Mouse (Mus musculus): ENCODE data around the gene Gemin5. TPM values are rescaled to one million over a fixed set of nuclear protein-coding genes. Genes with fewer than 3 reads are reported as not detected.
A peak's percentile ranks its signal among the peaks of the same experiment; 100 is the strongest.
"Not testable (repeated sequence)": the region's sequence is repeated elsewhere in the genome, so short reads cannot be mapped to it uniquely, and the experiment has no call there.

The Gemin5 gene
- 27.4 and 27.7 TPM in 2 replicates for polyA plus RNA-seq (2014; fragmentation: Nextera tagmentation; extraction: Ambion mirVana)

DNA sequence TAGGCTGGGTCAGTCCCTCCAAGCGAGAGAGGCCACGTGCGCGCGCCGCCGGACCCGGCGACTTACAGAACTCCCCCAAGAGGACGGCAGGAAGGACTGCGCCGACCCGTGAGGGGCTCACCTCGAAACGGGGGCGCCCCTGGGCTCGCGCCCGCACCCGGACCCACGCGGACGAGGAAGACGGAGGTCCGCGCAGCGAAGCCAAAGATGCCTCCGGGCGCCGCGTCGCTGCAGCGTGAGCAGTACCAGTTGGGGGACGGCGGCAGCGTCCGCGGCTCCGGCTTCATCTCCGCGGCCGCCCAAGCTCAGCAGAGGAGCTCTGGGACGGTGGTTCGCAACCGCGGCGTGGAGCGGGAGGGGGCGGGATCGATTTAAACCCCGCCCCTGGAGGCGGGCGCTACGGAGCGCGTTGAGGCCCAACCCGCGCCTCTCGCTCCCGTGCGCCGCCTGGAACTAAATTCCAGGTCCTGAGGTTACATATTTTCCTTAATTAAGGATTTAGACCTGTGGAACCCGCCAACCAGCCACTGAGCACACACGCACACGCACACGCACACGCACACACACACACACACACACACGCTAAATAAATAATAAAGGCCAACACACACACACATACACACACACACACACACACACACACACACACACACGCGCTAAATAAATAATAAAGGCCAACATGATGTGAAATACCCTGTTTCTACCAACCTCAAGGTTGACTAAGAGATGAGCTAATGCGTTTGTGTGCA, at the start of gene Gemin5:
TSS of gene Gemin5 (minus strand) at position 373 of the 749 bp plus-strand sequence.
- Histone ChIP-seq H3K27me3 (ENCODE audit: control insufficient read depth, insufficient read depth, low read length) (no peaks in the 10 kb centered on the region), H3K9ac (ENCODE audit: low read length) (peak within 1 kb of the TSS; percentile 78), H3K4me1 (replicated peaks; ENCODE audit: control insufficient read depth, insufficient read depth, low read length) (no peaks in the 10 kb centered on the region), H3K4me3 (ENCODE audit: low read depth, low read length) (peak within 1 kb of the TSS; percentile 81), H3K4me2 (ENCODE audit: low read depth, low read length, severe bottlenecking) (peak within 1 kb of the TSS; percentile 45), H3K36me3 (ENCODE audit: control insufficient read depth, insufficient read depth, low read length) (peaks cover 4% of the 10 kb centered on the region; the same call in 1 of the 2 replicates), H3K9me3 (ENCODE audit: control insufficient read depth, low read length) (peaks cover 2% of the 10 kb centered on the region; the same call in 1 of the 2 replicates), H3K27ac (ENCODE audit: low read depth, low read length) (no peak within 1 kb of the TSS)
- 1% methylated on average over 71 of the region's 71 CpGs for WGBS
- ATAC-seq (replicated peaks; ENCODE audit: low FRiP score) (peak; percentile 81), DNase-seq (ENCODE audit: low spot score) (peak; percentile 94)

DNA sequence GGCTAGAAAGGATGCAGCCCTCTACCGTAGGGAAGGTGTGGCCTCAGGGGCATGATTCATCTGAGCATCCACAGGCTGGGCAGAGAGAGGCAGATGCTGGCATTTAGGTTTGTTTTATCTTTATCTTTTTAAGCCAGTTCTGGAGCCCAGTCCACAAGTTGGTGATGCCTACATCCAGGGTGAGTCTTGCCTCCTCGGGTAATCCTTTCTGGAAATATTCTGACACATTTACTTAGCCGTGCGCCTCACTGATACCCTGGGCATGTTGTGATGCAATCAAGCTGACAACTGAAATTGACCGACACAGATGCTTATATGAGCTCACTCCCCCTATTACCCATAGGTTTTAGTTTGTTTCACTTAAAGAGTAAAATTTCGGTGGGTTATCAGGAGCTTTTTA, 48.5 kb upstream of the Gemin5 start:
- H3K9ac ChIP-seq (ENCODE audit: low read length), result no peak overlapping the region
- no peak overlapping the region for H3K4me2 ChIP-seq (ENCODE audit: low read depth, low read length, severe bottlenecking)
- ATAC-seq (replicated peaks; ENCODE audit: low FRiP score) (no peak), DNase-seq (ENCODE audit: low spot score) (no peak)
- H3K4me3 ChIP-seq (ENCODE audit: low read depth, low read length), result no peak overlapping the region
- 87% methylated on average over 6 of the region's 6 CpGs for WGBS
- no peaks in the 10 kb centered on the region for H3K4me1 ChIP-seq (replicated peaks; ENCODE audit: control insufficient read depth, insufficient read depth, low read length)
- no peaks in the 10 kb centered on the region for H3K9me3 ChIP-seq (ENCODE audit: control insufficient read depth, low read length)
- H3K27me3 ChIP-seq (ENCODE audit: control insufficient read depth, insufficient read depth, low read length), result no peaks in the 10 kb centered on the region
- no peaks in the 10 kb centered on the region for H3K36me3 ChIP-seq (ENCODE audit: control insufficient read depth, insufficient read depth, low read length)
- no peak overlapping the region for H3K27ac ChIP-seq (ENCODE audit: low read depth, low read length)

DNA sequence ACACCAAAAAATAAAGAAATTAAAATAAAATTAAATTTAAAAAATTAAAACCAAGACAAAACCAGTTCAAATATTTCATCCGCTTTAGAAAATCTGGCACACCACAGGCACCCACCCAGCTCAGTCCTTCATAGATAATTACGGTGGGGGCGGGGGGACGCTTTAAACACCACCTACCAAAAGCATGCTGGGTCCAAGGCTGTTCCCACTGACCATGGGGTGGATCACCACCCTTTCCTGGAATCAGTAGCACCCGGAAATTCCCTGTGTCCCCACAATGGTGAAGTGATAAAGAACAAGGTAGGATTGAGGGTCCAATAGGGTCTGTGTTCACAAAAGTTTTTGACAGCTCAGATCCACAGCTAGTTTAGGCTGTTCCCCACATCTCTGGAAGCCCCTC, 47.5 kb upstream of the Gemin5 start:
- Histone ChIP-seq H3K4me2 (ENCODE audit: low read depth, low read length, severe bottlenecking) (no peak overlapping the region), H3K36me3 (ENCODE audit: control insufficient read depth, insufficient read depth, low read length) (no peaks in the 10 kb centered on the region), H3K4me3 (ENCODE audit: low read depth, low read length) (no peak overlapping the region), H3K27me3 (ENCODE audit: control insufficient read depth, insufficient read depth, low read length) (no peaks in the 10 kb centered on the region), H3K27ac (ENCODE audit: low read depth, low read length) (no peak overlapping the region), H3K4me1 (replicated peaks; ENCODE audit: control insufficient read depth, insufficient read depth, low read length) (no peaks in the 10 kb centered on the region; the same call in 1 of the 2 replicates), H3K9me3 (ENCODE audit: control insufficient read depth, low read length) (no peaks in the 10 kb centered on the region), H3K9ac (ENCODE audit: low read length) (no peak overlapping the region)
- DNase-seq (ENCODE audit: low spot score) (no peak), ATAC-seq (replicated peaks; ENCODE audit: low FRiP score) (no peak)
- WGBS, result 80% methylated on average over 5 of the region's 5 CpGs

DNA sequence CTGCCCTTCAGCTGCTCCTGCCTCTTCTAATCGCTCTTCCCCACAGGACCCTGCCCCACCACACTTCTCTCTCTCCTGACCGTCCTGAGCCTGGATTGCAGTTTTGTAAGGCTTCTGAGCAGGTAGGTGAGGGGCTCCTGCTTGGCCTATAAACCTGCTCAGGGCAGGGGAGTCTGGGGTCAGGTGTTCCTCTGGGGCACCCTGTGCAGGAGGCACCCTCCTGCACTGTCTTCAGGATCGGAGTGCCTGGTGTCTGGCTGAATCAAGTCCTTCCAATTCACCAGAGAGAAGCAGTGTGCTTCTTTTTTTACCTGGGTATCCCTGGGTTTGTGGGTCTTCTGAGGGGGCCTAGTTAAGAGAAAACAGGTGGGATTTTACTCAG, 46.7 kb upstream of the Gemin5 start:
- not testable (repeated sequence) for H3K4me1 ChIP-seq (replicated peaks; ENCODE audit: control insufficient read depth, insufficient read depth, low read length); H3K36me3 ChIP-seq (ENCODE audit: control insufficient read depth, insufficient read depth, low read length); H3K27me3 ChIP-seq (ENCODE audit: control insufficient read depth, insufficient read depth, low read length); H3K4me2 ChIP-seq (ENCODE audit: low read depth, low read length, severe bottlenecking); H3K9ac ChIP-seq (ENCODE audit: low read length); H3K27ac ChIP-seq (ENCODE audit: low read depth, low read length); H3K4me3 ChIP-seq (ENCODE audit: low read depth, low read length); DNase-seq (ENCODE audit: low spot score); ATAC-seq (replicated peaks; ENCODE audit: low FRiP score); H3K9me3 ChIP-seq (ENCODE audit: control insufficient read depth, low read length)
- 38% methylated on average over 2 of the region's 3 CpGs for WGBS

DNA sequence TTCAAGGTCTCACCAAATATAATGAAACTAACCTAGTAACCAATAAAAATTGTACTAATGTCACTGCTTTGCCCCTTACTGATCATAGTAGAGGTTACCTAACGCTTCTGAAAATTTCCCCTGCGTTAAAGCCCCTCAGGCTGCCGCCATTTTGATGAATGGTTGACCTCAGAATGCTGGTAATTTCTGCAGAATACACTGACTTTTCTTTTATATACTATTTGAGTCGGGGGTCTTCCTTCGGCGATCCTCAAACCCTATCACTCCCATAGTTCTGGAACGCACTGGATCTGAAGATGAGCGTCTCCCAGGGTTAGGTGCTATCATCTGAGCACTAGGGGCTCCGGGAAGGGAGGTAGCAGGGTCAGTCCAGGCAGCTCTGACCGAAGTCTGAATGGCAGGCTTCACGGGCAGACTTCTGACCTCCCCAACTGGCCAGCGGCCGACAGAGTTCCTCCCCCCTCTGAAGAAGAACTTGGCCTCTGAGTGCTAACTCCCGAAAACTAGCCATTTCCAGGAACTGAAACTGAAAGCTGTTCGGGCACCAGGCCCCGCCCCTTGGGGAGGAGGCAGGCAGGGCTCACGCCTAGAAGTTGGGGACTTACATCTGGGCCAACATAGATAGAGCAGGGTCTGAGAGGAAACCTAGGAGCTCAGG, 46.2 kb upstream of the Gemin5 start:
- DNase-seq (ENCODE audit: low spot score) (no peak), ATAC-seq (replicated peaks; ENCODE audit: low FRiP score) (no peak)
- no peak overlapping the region for H3K4me2 ChIP-seq (ENCODE audit: low read depth, low read length, severe bottlenecking)
- H3K9ac ChIP-seq (ENCODE audit: low read length), result peak overlapping the region; percentile 35
- no peaks in the 10 kb centered on the region for H3K9me3 ChIP-seq (ENCODE audit: control insufficient read depth, low read length)
- H3K27ac ChIP-seq (ENCODE audit: low read depth, low read length), result no peak overlapping the region
- H3K27me3 ChIP-seq (ENCODE audit: control insufficient read depth, insufficient read depth, low read length), result no peaks in the 10 kb centered on the region
- WGBS, result 49% methylated on average over 16 of the region's 17 CpGs
- H3K36me3 ChIP-seq (ENCODE audit: control insufficient read depth, insufficient read depth, low read length), result no peaks in the 10 kb centered on the region
- peak overlapping the region; percentile 17; the same call in 1 of the 2 replicates for H3K4me3 ChIP-seq (ENCODE audit: low read depth, low read length)
- no peaks in the 10 kb centered on the region; the same call in 1 of the 2 replicates for H3K4me1 ChIP-seq (replicated peaks; ENCODE audit: control insufficient read depth, insufficient read depth, low read length)

DNA sequence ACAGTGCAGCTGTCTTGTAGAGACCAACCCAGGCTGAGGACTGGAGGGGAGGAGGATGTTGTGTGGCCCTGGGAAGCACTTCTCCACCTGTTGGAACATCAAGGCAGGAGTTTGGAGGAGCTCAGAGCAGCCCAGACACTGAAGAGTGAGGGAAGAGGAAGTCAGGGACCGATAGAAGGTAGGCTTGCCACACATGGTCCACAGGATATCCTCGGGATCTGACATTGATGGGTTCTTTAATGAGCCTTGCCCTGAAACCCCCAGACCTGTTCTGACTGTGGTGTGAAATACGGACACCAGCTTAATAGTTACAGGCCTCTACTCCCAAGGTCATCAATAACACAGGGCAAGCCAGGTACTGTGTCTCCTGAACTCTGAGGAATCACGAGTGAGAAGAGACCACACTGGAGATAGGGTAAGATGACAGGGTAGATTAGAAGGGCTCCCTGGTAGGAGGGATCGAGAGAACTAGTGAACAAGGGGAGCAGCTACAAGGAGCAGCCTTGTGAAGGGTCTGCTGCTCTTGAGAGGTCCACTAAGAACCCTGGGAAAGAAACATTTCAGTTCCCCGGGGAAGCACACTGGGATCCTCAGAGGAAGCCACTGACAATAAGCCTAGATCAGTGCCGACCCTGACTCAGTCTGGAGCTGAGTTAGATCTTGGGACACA, 45.5 kb upstream of the Gemin5 start:
- H3K9ac ChIP-seq (ENCODE audit: low read length), result no peak overlapping the region
- H3K36me3 ChIP-seq (ENCODE audit: control insufficient read depth, insufficient read depth, low read length), result no peaks in the 10 kb centered on the region

DNA sequence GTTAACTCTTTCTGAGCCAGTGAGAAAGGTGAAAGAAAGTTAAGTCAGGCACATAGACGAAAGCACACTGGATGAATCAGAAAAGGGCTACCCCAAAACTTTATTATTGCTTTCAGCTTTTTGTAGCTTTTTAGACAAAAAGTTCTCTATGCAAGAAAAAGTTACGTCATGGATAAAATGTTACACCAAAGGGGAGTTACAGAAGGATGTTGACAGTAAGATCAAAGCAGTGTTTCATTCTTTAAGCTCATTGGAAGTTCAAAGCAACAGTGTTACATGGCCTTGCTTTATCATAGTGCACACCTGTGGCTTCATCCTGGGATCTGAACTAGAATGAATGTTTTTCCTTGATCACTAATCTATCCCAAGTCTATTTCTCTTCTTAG, 43.3 kb upstream of the Gemin5 start:
- no peaks in the 10 kb centered on the region for H3K9me3 ChIP-seq (ENCODE audit: control insufficient read depth, low read length)
- no peak overlapping the region for H3K4me3 ChIP-seq (ENCODE audit: low read depth, low read length)
- WGBS, result 12% methylated on average over 2 of the region's 2 CpGs
- DNase-seq (ENCODE audit: low spot score) (no peak), ATAC-seq (replicated peaks; ENCODE audit: low FRiP score) (no peak)
- H3K36me3 ChIP-seq (ENCODE audit: control insufficient read depth, insufficient read depth, low read length), result no peaks in the 10 kb centered on the region
- H3K4me2 ChIP-seq (ENCODE audit: low read depth, low read length, severe bottlenecking), result no peak overlapping the region
- no peaks in the 10 kb centered on the region for H3K27me3 ChIP-seq (ENCODE audit: control insufficient read depth, insufficient read depth, low read length)
- no peak overlapping the region for H3K27ac ChIP-seq (ENCODE audit: low read depth, low read length)
- H3K9ac ChIP-seq (ENCODE audit: low read length), result no peak overlapping the region
- no peaks in the 10 kb centered on the region; the same call in 1 of the 2 replicates for H3K4me1 ChIP-seq (replicated peaks; ENCODE audit: control insufficient read depth, insufficient read depth, low read length)

More for the DNA sequence above, 45.5 kb upstream of the Gemin5 start:
- Histone ChIP-seq H3K4me2 (ENCODE audit: low read depth, low read length, severe bottlenecking) (no peak overlapping the region), H3K9me3 (ENCODE audit: control insufficient read depth, low read length) (no peaks in the 10 kb centered on the region), H3K4me3 (ENCODE audit: low read depth, low read length) (no peak overlapping the region), H3K27me3 (ENCODE audit: control insufficient read depth, insufficient read depth, low read length) (no peaks in the 10 kb centered on the region), H3K4me1 (replicated peaks; ENCODE audit: control insufficient read depth, insufficient read depth, low read length) (no peaks in the 10 kb centered on the region; the same call in 1 of the 2 replicates), H3K27ac (ENCODE audit: low read depth, low read length) (no peak overlapping the region)
- WGBS, result 87% methylated on average over 7 of the region's 7 CpGs
- no peak for ATAC-seq (replicated peaks; ENCODE audit: low FRiP score)
- DNase-seq (ENCODE audit: low spot score), result no peak

DNA sequence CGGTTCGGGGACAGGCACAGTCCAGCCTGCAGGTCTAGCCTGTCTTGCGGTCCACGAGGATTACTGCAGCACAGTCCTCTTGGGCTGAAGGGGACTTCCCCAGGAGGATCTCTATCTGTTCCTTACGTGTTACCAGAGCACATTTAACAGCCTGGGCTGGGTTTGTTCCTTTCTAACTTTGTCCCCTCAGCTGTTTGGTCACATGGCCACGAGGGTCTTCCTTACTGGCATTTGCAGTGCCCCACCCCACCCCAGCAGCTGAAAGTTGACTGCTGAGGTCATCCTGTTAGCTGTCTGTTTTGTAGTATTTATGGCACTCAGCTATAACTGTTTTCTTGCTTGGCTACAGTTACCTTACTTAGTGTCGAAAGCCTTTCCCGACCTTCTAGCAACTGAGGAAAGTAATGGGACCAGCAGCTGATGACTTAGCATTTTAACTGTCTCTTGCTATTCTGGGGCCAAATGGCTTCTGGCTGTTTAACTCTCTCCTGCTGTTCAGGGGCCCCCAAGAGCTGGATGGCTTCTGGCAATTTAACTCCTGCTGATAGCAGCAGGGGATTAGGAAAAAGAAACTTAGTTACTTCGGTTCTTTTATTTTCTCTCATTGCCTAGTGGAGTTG, 42.8 kb upstream of the Gemin5 start:
- 23% methylated on average over 9 of the region's 9 CpGs for WGBS
- Histone ChIP-seq H3K4me1 (replicated peaks; ENCODE audit: control insufficient read depth, insufficient read depth, low read length) (no peaks in the 10 kb centered on the region; the same call in 1 of the 2 replicates), H3K36me3 (ENCODE audit: control insufficient read depth, insufficient read depth, low read length) (no peaks in the 10 kb centered on the region), H3K27ac (ENCODE audit: low read depth, low read length) (no peak overlapping the region), H3K9ac (ENCODE audit: low read length) (no peak overlapping the region), H3K27me3 (ENCODE audit: control insufficient read depth, insufficient read depth, low read length) (no peaks in the 10 kb centered on the region), H3K4me2 (ENCODE audit: low read depth, low read length, severe bottlenecking) (no peak overlapping the region), H3K4me3 (ENCODE audit: low read depth, low read length) (no peak overlapping the region), H3K9me3 (ENCODE audit: control insufficient read depth, low read length) (no peaks in the 10 kb centered on the region)
- ATAC-seq (replicated peaks; ENCODE audit: low FRiP score) (no peak), DNase-seq (ENCODE audit: low spot score) (no peak)

Data from forebrain, embryonic 11.5 days (tissue).